Mouse (Mus musculus) G1E (cell line): Measurements from ENCODE around the gene Vps9d1.
"Not testable (repeated sequence)": the region's sequence is repeated elsewhere in the genome, so short reads cannot be mapped to it uniquely, and the experiment has no call there.

Experiments
- CTCF ChIP-seq: IDR thresholded peaks from 2 replicates; pipeline ENCODE4 v1.5.1; 2012; ENCODE audit warnings: low read depth, low read length, inconsistent platforms, mixed read lengths
- GATA1 ChIP-seq: IDR thresholded peaks from 2 replicates; pipeline ENCODE4 v1.6.1; 2012; ENCODE audit warnings: borderline replicate concordance, low read length, inconsistent platforms, mixed read lengths
- POLR2AphosphoS5 ChIP-seq: IDR thresholded peaks from 2 replicates; pipeline ENCODE4 v1.6.1; 2012; ENCODE audit warnings: low read depth, low read length, inconsistent platforms; ENCODE audit not compliant: insufficient replicate concordance
- TAL1 ChIP-seq: conservative IDR thresholded peaks from 2 replicates; pipeline ENCODE4 v1.6.1; 2012; ENCODE audit warnings: low read depth, low read length, inconsistent platforms, mixed read lengths

DNA sequence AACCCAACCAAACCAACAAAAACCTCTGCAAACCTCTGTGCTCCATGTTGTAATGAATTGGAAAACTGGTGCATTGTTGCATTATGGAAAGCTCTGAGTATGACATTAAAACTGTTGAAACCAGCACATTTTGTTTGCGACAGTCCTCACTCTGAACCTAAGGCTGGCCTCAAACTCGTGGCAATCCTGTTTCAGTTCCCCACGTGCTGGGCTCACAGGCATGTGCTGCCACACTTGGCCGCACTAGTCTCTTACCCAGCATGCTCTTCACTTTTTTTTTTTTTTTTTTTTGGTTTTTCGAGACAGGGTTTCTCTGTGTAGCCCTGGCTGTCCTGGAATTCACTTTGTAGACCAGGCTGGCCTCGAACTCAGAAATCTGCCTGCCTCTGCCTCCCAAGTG is 28.8 kb upstream of the Vps9d1 start:
- not testable (repeated sequence) for TF ChIP-seq TAL1, CTCF, POLR2AphosphoS5, GATA1
